Mouse (Mus musculus) right cerebral cortex, postnatal 10 days (tissue): Measurements from ENCODE around the gene Nipal4.
A peak's percentile ranks its signal among the peaks of the same experiment; 100 is the strongest.

Experiments
- DNase-seq, 2 experiments: peaks; one replicate each; pipeline ENCODE4 v3.0.0; 2021; ENCODE audit warnings: low spot score in 2 of 2

The Nipal4 gene

DNA sequence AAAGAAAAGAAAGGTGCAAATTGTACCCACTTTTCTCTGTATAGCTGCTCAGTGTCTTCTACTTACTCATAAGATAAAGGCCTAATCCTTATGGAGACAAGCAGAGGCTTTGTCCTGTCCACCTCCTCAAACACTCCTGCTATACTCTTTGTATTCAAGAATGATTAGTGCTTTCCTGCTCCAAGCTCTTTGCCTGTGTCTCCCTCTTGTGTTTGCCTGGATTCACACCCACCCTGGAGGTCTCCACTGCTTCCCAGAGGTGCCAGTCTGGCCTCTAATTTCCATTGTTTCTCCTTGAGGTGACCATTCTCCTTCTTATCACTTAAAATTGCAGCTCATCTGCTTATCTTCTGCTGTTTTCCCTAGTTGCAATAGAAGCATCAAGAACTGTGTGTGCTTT, 8.8 kb downstream of the Nipal4 start:
- DNase-seq: no peak

DNA sequence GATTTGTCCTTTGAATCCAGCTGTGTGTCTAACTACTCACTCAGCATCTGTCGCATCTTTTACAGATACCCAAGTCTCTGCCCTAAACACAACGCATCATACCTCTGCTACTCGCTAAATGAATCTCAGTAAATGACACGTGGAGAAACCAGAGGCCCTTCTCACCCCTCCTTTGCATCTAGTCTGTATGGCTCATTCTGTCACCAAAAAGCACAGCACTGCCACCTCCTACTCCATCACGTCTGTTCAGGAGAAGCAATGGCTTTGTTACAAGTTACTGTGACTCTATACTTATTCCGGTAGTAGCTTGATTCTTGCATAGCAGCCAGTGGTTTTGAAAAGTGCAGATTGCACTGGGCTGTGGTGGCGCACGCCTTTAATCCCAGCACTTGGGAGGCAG, 9.4 kb downstream of the Nipal4 start:
- no peak for DNase-seq

DNA sequence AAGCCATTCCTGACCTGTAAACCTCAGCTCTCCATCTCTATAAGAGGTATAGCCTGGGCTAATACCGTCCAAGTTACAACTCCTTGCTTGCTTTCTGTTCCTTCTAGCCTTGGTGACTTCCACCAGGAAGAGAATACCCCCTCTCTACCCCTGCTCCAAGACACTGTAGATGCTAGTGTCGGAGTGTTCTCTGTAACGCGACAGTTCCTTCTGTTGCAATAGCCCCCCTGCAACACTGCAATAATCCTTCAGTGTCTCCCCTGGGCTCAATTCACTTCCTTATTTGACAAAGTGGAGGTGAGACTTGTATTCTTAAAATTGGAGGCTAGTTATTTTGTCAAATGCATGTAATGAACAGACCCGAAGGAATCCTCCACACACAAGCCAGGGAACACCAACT, 19.7 kb downstream of the Nipal4 start:
- DNase-seq: no peak

DNA sequence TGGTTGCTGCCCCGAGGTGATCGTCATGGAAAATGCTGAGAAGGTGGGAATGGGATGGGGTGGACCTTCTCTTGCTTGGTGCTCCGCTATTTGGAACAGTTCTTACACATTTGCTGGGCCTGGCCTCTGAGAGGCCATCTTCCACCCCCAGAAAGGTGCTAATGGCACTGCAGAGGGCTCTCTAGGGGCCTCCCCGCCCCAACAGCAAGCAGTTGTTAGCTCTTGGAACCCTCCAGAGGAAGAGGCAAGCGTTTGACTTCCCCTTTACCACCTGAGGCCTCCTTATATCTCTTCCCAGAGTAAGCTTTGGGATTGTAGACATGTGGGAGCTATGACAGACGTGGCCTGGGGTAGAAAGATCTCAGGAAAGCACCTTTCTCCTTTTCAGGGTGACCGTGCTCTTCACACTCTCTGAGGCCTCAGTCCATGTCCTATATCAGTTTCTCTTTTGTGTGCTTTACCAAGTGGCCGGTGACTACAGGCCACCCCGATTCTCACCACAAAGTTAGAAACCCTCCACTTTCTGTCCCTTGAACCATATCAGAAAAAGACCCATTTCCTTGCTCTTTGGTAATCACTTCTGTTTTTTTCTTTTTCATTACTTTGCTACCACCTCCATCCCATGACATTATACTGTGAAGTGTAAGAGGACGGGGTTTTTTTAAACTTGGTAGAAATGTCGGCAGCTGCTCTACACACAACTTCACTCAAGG, 21.0 kb downstream of the Nipal4 start:
- no peak for DNase-seq

DNA sequence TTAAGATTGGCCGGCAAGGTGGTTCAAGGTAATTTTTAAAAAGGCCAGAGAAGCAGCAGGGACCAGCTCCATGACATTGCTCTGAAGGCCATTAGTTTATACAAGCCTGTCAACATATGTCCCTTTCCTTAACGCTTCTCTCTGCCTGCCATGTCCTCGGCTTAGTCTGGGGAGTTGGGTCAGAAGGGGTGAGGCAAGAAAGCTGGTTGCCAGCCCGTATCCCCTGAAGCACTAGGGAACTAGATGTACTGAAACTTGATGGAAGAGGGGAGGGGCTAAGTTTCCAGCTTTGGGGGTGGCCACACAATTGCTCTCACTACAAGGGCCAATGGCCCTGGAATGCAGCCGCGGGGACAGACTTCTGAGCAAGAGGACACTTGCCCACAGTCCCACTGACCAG, 23.0 kb downstream of the Nipal4 start:
- DNase-seq: no peak

DNA sequence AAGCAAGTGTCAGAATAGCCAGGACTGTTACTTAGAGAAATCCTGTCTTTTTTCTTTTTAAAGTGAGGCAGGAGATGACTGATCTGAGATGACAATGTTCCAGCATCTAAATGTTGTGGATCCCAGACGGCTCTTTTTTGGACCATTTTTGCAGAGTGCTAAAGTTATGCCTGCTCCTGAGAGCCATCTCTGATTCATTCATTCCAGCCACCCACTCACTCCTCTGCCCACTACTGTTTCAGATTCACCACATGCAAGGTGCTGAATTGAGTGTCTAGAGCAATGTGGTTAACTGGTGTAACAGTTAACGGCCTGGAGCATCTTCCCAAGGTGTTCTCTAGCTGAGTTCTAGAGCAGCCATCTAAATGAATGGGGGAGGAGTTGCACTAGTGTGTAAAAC, 31.4 kb downstream of the Nipal4 start:
- peak; percentile 47 to 73 for DNase-seq

DNA sequence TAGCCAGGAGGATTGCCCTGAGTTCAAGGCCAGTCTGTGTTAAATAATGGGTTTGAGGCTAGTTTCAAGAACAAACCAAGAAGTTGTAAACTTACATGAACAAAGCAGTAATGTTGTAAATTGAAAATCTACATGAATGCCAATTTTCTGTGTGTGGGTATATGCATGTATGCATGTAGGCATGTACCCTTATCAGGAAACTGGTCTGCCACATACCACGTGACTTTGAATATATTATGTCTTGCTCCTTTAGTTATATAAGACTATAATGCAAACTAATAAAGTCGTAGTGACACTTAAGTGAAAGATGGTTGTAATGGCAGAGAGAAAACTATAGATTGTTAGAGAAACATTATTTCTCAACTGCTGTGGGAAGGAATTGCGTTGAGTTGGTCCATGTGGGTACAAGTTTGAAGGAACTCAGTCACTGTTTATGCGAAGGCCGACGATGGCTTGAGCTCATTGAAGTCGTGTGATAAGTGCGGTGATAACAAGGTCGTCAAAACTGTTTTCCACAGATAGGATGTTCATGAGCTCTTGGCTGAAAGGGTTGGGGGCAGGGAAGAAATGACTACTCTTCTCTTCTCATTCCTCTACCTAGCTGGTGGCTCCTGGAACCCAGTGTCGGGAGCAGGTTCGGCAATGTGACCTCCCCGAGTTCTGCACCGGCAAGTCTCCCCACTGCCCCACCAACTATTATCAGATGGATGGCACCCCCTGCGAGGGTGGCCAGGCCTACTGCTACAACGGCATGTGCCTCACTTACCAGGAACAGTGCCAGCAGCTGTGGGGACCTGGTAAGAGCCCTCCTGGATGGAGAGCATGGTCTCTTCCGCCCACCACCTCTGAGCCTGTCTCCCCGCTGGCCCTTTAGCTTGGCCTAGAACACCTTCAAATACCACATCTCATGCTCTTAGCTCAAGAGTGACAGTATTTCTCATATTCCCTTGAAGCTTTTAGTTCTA, 35.0 kb downstream of the Nipal4 start:
- DNase-seq: no peak

DNA sequence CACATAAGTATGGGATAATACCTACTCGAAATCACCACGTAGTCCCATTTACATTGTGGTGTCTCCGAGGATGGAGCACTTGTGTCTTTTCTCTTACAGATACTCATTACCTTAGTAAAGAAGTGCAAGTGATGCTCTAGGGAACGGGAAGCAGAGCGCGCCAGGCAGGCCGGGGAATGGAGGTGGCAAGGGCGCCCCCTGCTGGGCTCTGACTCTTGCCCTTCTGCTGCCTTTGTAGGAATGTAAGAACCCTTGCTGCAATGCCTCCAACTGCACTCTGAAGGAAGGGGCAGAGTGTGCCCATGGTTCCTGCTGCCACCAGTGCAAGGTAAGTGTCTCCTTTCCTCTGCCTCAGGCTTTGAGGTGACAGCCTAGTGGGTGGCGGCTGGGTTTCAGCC, 37.8 kb downstream of the Nipal4 start:
- DNase-seq: peak in 1 of 2 experiments; percentile 61

DNA sequence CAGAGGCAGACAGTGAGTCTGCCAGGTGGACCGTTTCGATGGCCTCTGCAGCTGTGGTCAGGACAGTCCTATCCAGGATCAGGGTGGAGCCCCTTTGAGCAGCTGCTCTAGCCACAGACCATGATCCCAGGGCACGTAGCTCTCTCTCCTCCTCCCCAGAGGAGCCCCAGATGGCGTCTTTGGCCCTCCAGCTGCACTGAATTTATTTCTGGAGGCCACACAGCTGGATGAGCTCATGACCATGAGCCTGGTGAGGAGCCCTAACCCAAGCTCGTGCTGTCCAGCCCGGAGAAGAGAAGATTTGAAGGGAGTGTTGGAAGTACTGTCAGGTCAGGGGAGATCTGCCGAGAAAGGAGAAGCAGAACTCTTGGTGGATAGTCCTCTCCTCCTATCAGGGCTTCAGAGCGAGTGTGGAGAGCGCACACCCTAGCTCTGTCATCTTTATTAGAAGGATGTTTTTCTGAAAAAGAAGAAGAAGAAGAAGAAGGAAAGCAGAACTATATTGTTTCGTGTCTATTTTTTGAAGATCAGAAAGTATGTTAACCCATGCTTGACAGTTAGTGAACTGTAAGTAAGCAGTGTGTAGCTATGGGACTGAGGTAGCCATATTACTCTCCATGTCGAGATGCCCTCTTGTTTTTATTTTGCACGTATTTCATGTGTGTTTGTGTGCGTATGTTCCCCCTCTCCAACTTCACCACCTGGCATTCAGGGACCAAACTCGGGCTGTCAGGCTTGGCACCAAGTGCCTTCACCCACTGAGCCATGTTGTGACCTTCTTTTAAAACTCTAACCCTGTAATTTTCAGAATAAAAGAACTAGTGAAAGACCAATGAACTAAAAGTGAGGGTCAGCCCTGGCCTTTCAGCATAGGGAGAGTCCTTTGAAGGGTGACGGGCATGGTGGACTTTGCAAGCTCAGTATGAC, 38.4 kb downstream of the Nipal4 start:
- DNase-seq: no peak

DNA sequence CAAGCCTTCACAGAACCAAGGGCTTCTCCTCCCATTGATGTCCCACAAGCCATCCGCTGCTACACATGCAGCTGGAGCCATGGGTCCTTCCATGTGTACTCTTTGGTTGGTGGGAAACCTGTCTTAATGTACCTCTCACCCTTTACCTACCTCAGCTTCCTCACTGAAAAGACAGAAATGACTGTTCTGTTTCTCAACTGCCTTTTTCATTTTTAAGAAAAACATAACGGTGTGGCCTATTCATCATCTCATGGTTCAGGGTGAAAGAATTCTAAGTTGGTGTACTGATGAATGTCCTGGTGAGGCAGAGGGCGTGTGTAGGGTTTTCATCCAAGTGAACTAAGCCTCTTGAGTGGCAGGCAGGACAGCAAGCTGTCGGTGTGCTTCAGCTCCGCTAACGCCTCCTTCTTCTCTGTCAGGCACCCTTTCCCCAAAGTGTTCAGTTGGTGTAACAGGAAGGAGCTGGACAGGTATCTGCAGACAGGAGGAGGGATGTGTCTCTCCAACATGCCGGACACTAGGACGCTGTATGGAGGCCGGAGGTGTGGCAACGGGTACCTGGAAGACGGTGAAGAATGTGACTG, 39.4 kb downstream of the Nipal4 start:
- DNase-seq: no peak

DNA sequence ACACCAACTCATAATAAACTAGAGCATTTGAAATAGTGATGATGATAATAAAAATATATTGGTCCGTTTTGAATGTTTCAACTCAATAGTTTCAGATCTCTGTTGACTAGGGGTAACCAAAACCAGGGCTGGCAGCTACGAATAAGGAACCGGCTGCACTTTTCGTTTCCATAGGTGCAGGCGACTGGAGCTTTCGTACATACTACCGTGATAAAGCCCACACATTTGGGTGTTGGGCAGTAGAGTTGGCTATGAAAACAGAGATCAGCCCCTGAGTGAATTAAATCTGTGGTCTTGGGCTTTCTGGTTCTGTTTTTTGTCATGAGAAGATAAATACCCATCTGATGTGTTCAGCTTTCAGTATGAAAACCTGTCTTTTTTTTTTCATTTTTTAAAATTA, 40.0 kb downstream of the Nipal4 start:
- no peak for DNase-seq

DNA sequence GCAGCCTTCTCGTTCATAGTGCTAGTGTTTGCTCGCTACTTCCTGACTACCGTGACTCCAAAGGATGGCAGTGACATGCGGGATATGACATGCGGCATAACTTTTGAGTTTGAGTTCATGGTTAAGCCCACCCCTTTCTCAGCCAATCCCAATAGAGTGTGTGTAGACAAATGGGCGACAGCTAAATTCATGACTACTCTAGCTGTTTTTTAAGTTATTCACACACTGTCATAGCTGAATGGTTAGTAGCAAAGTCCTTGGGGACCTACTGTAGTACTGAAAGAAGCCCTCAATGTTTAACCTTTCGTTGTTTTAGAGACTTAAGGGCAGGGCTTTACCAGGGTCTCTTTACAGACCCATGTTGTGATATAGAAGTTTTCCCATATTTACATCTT, 40.5 kb downstream of the Nipal4 start:
- DNase-seq: no peak

DNA sequence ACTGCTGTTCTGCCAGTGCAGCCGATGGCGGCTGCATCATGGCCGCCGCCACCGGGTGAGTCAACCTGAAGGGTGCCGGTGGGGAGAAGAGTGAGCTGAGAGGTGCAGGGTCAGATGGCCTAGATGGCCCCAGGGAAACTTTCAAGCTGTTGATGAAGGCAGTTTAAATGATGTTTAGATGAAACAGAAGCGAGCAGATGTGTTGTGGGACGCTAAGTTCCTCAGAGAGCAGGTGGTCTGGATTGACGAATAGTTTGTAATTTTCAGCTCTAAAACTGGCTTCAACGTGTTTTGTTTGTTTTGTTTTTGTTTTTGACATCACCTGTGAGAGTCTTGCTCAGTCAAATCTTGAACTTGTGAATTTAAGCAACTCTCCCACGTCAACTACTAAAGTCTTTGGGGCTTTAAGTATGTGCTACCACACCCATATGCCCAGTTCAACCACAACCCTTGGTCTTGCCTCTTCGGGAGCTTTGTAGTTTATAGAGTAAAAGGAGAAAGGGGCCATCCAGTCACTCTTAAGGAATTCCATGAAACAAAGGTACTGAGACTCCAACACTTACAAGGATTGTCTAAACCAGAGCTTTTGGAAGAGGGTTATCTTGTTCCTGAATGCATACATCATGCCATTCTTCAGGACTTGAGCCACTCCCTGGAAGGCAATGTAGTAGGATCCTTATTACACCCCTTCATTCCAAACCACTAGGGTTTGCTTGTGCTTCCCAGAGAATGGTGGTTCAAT, 41.0 kb downstream of the Nipal4 start:
- DNase-seq: no peak

DNA sequence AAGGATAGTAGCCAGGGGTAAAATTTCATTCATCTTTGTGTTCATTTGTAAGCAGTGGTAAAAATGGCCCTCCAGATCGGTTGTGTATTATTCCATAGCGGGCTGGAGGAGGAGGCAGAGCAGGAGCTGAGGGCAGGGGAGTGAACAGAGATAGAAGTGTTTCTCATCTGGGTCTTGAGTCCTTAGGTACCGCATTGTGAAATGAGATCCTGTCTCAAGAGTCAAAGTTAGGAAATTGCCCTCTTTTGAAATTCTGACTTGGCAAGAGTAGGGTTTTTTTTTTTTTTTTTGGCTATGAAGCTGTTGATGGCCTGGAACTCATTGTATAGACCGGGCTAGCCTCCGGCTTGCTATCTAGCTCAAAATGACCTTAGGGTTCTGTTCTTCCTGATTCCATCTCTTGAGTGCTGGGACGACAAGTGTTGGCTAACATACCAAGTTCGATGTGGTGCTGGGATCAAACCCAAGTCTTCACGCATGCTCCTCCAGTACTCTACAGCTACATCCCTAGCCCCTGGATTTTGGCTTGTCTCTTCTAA, 42.9 kb downstream of the Nipal4 start:
- DNase-seq: no peak

DNA sequence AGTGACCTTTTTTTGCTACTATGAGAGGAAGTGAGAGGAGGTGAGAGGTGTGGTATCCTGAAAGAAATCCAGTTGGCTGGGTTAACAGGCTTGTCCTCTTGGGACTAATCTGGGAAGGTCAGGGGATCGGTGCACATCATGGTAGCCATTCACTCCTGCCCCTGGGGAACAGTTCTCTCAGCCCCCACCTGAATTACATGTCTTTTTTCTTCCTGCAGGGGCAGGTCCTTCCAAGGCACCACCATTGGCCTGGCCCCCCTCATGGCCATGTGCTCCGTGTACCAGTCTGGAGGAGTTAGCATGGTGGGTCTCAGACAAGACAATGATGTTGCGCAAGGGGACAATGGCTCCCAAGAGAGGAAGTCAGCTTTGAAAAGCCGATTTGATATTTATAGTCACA, 43.4 kb downstream of the Nipal4 start:
- no peak for DNase-seq

DNA sequence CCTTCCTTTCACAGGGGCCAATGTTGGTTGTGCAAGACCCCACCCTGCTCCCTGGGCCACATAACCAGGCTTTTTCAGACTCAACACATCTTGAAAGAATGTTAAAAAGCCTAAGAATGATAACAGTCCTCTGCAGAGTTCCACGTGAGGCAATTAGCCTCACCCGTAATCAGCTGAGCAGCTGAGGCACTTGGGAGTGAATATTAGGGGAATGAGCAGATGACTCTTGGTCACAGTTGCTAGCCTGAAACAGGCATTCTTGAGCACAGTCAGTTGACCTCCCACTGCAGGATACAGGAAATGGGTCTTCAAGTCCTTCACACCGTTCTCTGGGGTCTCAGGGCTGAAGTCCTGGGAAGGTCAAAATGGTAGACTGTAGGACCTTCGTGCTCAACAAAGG, 44.6 kb downstream of the Nipal4 start:
- DNase-seq: no peak

DNA sequence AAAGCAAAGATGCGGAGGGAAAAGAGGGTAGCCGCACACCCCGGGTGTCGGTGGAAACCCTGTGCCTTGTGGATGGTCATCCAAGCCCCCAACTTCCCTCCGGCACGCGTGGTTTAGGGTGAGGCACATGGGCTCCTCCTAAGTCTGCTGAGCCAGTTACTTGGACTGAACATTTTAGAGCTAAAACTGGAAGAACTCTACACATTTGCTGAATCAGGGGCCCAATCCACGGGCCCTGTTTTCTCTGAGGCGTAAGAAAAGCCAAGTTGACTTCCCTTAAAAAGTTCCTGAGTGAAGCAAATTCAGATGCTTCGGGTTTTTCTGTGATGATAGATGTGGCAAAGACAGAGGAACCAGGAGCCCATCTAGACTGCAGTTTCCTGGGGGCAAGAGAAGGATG, 46.2 kb downstream of the Nipal4 start:
- DNase-seq: no peak

DNA sequence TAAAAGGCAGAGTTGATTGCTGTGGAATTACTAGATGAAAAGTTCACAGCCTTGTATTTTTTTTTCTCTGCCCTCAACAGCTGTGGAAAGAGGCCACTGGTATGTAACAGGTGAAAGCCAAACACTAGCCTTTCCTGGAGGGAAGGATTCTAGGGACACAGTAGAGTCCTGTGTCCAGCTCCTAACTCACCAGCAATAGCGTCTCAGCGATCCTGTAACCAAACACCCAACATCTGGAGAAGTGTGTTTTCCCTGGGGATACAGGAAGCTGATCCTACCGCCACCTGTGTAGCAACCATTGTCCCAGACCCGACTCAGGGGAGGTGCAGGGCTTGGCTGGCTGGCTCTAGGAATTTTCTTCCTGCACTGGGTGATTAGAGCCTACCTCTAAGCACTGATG, 46.7 kb downstream of the Nipal4 start:
- no peak for DNase-seq

DNA sequence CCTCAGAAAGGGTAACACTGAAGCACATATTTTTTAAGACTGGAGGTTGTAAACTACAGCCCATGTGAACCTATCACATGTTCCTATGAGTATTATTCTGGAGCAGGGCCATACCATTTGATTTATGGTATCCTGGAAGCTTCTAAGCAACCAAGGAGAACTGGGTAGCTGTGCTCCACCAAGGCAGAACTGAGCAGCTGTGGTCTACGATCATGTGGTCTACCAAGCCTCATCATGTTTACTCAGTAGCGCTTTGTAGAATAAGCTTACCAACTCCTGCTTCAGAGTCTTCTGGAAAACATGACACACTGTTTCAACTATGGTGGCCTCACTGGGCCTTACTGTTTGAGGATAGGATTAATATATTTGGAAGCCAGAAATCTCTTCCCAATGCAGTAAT, 49.8 kb downstream of the Nipal4 start:
- DNase-seq: no peak

DNA sequence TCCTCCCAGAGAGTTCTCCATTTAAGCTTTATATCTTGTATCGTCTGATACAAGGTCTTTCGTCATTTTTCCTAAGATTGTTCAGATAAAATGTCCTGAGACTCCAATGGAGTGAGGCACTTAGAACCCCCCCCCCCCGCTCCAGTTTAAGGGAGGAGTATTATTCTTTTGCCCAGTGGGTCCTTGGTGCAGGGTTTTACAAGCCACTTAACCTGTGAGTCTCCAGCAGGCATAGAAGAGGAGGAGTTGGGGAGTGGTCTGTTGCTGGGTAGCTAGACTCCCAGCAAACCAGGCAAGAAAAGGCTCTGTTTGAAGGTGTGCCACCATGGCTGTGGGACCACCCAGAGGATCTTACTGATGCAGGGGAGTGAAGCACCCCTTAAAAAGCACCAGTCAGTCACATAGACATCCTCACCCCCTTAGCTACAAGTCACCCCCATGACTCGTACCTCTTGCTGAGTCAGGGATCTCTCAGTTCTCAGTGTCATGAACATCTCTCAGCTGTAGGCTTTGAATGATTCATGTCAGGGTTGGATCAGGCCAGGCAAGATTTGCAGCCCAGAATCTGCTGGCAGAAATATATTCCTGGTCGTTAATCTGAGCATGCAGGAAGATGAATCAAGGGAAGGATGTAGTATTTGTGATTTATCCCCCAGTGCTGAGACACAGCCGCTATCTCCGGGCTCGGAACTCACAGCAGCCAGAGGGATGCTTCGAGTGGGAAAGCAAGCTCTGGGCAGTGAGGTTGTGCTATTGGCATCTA, 50.7 kb downstream of the Nipal4 start:
- DNase-seq: no peak
